In the genomic region with DNA sequence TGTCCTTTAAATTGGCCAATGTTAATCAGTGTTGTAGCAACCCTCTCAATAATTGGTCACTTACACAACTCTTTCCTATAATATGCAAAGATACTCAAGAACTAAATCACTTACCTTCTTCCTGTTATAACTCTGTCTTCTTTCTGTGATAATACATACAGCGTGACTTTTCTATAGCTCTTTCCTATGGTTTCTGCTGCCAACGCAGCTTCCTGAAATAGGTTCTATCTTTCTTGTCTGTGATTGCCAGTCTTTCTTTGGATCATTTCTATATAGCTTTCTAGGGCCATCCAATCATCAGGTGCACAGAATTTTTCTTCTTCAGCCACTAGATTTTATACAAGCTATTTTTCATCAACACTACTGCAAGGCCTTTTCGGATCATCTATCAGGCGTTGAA, we compare ENCODE assay signal across 12 mouse cellular contexts.
"Had no signal": no experiment of that assay in that cellular context is flagged by ENCODE, and none has a peak within 500 bp of the region (broad histone marks: within the 10 kb centered on the region; RNA-seq: fewer than 3 reads in every experiment).

No protein-coding gene starts in this region.

- DNase-seq: retina, postnatal 1 day; right cerebral cortex, adult 18-20 months; right cerebral cortex, postnatal 14 days; right cerebral cortex, postnatal 25 days; right cerebral cortex, postnatal 4 days; spleen, adult 18-20 months; thymus, adult 18-20 months; thymus, adult 2 months; thymus, postnatal 14 days; thymus, postnatal 25 days; thymus, postnatal 36 days; thymus, postnatal 4 days had no signal
